Comparison of ENCODE assay signal across 14 mouse cellular contexts in the genomic region with DNA sequence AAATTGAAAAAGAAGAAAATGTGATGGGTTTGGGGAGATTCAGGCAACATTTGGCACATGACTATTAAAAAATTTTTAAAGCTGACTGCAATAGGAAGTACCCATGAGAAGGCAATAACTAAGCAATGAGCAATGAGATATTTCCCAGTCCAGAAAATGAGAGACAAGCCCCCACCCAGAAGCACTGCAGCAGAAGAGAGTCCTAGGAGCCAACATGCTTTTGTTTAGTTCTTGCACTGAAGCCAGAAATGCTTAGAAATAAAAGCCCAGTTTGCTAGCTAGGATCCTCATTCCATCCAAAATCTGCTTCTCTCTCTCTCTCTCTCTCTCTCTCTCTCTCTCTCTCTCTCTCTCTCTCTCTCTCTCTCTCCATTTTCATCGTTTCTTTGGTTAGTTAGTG.
"Had no signal": no experiment of that assay in that cellular context is flagged by ENCODE, and none has a peak within 500 bp of the region (broad histone marks: within the 10 kb centered on the region; RNA-seq: fewer than 3 reads in every experiment).

No protein-coding gene starts in this region.

- H3K4me3 ChIP-seq: limb, embryonic 12.5 days; liver, embryonic 13.5 days had no signal

- H3K9me3 ChIP-seq: limb, embryonic 12.5 days; liver, embryonic 13.5 days had no signal

- H3K4me2 ChIP-seq: limb, embryonic 12.5 days; liver, embryonic 13.5 days had no signal

- DNase-seq: kidney, adult 8-10 months; kidney, postnatal 25 days; liver; liver, embryonic 13.5 days; liver, postnatal 0 days; lung, postnatal 36 days; midbrain, embryonic 14.5 days; retina, postnatal 1 day; right cerebral cortex, postnatal 4 days; spleen, adult 18-20 months; thymus, adult 18-20 months; thymus, postnatal 14 days had no signal

- H3K9ac ChIP-seq: limb, embryonic 12.5 days; liver, embryonic 13.5 days; liver, postnatal 0 days had no signal

- H3K4me1 ChIP-seq: limb, embryonic 12.5 days; liver, embryonic 13.5 days had no signal

- H3K27ac ChIP-seq: limb, embryonic 12.5 days; liver, embryonic 13.5 days had no signal

- ATAC-seq: liver, postnatal 0 days; lung, postnatal 0 days had no signal

- H3K36me3 ChIP-seq: limb, embryonic 12.5 days; liver, embryonic 13.5 days had no signal

- H3K27me3 ChIP-seq: limb, embryonic 12.5 days; liver, embryonic 13.5 days had no signal
